Mouse (Mus musculus): ENCODE measurements at regions not wholly inside any gene's neighbourhood (a gene's known extent, or its start where the extent isn't known, plus 50 kb on each side); places are given as distances from the start of the nearest gene placed in this dataset.

DNA sequence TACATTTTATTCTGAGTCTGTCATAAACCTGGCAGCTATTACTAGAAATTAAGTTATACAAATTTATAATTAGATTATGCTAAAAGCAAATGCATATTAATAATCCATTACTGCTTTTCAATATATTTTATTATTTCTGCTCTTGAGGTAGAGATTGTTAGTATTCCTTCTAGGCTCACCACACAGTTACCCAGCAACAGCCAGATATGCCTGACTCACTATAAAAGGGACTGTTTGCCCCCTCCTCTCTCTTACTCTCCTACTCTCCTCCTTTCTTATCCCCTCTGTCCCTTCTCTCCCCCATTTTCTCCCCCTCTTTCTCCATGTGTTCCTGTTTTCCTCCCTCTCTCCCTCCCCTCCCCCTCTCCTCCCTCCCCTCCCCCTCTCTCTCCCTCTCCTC is 98.7 kb downstream of the 4930505A04Rik start:
- intact Hi-C loops (cut with DNase I) = no loop called here
- DNase-seq = no peak

DNA sequence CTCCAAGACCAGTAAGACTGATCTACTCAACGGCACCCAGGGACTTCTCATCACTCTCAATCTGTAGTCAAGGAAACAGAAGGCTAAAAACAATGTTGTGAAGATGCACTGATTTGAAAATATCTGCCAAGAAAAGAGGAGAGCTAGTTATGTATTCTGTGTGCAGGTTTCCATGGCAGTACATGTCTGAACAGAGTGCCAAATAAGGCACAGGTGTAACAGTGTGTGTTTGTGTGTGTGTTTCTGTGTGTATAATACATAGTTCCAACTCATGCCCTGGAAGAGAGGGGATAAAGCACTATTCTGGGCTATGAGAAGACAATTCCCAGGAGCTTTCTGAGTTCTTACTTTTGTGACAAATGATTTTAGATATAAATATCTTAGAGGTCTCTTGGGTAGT is 99.7 kb downstream of the 4930505A04Rik start:
- intact Hi-C loops (cut with DNase I) = no loop called here
- no peak for DNase-seq

DNA sequence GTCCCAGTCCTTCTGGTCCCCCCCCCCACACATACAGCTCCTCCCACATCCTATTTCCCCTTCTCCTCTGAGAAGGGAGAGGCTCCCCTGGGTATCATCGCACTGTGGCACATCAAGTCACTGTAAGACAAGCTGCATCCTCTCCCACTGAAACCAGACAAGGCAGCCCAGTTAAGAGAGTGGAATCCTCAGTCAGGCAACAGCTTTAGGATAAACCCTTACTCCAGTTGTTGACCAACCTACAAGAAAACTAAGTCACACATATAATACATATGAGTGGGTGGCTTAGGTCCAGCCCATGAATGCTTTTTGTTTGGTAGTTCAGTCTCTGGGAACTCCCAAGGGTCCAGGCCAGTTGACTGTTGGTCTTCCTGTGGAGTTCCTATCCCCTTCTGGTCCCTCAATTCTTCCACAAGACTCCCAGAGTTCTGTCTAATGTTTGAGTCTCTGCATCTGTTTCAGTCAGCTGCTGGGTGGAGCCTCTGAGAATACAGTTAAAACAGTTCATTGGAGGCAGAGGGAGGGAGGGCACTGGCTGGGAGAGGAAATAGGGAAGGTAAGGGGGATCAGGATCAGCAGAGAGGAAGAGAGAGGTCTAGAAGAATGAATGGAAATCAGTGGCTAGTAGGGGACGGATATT is 101.7 kb upstream of the Sptbn1 start:
- DNase-seq = peak; percentile 37 to 39
- intact Hi-C loops (cut with DNase I) = loop anchor here (1.0 to 10.0 kb wide), 3 partner anchors 35 to 285 kb away; partner anchors contain the start of gene Sptbn1

DNA sequence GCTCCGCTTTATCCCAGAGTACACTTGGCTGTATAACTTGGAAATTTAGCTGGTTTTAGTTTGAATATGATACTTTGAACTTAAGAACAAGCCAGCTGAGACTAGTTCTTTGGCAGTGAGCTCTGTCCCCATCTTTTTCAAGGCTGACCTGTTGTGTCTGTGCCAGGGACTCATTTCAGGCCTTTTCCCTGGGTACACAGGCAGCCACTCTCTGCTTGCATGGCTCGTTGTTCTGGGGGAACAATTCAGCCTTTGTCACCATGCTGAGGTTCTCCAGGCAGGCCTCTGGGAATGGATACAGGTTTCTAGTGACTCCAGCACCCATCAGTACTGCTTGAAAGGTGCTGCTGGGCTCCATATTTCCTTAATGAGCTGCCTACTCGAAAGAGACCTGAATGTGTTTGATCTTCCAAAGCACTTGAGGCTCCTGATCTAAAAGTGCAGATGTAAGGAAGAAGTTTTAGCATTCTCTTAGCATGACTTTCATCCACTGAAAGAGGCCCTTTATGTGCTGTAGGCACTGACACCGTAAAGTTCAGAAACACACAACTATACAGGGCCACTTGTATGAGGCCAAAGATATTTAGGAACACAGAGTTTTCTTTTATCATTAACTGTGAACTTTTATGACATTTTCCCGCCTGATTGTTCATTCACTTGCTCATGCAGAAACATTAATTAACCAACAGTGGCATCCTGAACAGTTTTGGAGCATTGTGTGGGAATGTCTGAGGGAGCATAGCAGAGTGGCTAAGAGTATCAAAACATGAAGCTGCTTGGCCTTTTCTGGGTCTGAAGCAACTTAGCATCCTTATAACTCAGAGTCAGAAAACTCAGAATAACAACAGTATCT is 99.6 kb upstream of the Sptbn1 start:
- DNase-seq = peak in 1 of 2 experiments; percentile 11
- intact Hi-C loops (cut with DNase I) = loop anchor here (2.0 to 10.0 kb wide), 2 partner anchors 37 to 287 kb away; no protein-coding TSS in a partner anchor

DNA sequence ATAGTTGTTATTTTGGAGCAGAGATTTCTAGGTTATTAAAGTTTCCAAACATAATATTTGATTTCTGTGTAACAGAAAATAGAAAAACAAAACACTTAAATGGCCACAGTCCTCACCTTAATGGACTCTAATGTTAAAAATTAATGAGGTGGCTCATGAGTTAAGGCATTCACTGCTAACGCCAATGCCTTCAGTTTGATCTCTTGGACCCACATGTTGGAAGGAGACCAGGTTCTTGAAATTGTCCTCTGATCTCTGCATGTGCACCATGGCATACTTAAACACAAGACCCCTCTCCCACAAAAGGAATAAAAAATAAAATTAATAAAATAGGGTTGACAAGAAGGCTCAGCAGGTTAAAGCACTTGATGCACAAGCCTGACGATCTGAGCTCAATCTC is 98.5 kb upstream of the Sptbn1 start:
- DNase-seq = no peak
- intact Hi-C loops (cut with DNase I) = loop anchor here (10.0 kb wide), 1 partner anchor 288 kb away; no protein-coding TSS in a partner anchor

DNA sequence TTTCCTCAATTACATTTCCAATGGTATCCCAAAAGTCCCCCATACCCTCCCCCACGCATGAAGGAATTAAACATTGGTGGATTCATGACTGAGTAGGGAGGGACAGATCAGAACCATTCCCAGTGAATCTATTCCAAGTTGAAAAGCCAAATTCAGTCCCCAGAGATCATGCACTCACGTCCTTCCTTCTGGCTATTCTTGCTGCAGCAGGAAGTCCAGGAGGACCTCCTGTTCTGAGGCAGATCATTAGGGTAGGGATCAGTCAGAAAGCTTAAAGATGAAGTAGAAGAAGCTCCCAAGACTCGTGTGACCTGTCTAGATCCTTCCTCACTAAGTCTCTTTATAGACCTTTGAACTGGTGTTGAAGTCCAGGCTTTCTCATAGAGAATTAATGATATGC is 97.0 kb upstream of the Sptbn1 start:
- intact Hi-C loops (cut with DNase I) = loop anchor here (1.0 to 10.0 kb wide), 3 partner anchors 74 to 290 kb away; partner anchors contain the start of gene Sptbn1
- peak; percentile 55 to 57 for DNase-seq

DNA sequence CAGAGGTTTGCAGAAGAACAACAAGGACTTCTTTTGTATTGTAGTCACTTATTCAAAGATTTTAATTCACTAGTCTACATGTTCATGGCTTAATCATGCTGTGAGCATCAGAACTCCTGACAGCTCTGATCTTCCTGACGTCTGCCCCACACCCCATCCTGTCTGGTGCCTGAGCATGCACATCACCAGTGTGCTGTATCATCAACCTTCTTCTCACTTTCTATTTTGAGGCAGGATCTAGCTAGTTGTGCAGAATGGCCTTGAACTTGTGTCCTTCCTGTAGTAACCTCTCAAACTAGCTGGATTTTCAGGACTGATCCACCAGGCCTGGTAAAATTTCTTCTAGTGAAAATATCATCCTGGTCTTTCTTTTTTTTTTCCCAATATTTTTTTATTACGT is 96.6 kb upstream of the Sptbn1 start:
- intact Hi-C loops (cut with DNase I) = loop anchor here (2.0 to 10.0 kb wide), 2 partner anchors 96 to 290 kb away; partner anchors contain the start of gene Sptbn1
- no peak for DNase-seq

DNA sequence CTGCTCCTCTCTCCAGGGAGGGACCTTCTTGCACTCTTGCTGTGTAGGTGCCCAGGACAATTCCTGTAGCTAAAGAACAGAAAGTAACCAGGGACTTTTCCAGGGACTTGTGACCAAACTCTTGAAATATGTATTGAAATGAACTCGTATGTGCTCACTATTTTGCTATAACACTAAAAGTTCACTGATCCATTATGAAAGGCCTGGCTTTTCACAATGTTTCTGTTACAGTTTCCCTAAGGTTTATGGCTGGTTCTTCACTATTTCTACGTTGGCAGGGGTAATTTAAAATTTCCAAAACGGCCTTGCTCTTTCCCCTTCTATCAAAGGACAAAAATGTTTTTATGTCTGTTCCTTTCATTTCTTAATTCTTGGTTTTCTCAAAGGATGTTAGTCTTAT is 90.2 kb upstream of the Sptbn1 start:
- intact Hi-C loops (cut with DNase I) = no loop called here
- DNase-seq = no peak

DNA sequence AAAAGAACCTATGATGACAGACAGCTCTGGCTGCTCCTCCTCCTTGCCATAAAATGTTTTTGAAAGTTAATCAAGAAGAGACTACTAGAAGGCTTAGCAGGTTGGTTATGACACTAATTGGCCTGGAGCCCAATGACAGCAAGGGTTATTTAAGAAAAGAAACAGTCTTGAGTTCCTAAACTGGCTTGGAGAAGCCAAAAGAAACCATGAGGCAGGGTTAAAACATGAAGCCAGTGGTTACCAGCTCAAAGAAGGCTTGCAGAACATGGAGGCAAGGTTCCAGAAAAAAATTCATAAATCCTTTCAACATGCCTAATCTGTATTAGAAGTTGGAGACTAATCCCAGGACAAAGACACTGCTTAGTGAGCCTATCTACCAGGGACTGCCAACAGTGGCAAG is 87.4 kb upstream of the Sptbn1 start:
- intact Hi-C loops (cut with DNase I) = no loop called here
- DNase-seq = no peak

DNA sequence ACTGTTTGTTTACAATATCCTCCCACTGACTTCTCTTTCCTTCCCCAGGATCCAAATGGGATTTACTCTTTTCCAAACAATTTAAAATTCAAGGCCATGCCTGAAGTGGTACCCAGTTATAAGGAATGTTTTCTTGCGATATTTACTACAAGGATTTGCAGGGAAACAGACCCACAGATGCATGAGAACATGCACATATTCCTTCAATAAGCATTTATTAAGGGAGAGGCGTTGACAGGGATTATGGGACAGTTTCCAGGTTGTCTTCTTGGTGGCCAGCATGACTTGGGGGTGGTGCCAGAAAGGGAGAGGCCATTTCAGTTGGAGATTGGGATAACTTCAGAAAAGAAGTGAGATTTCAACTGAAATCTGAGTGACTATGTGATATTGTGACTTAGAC is 58.4 kb upstream of the Sptbn1 start:
- peak; percentile 68 to 70 for DNase-seq
- intact Hi-C loops (cut with DNase I) = no loop called here

Measured in heart, postnatal 10 days (tissue).